Mouse (Mus musculus): ENCODE results near the gene Armc10.
A peak's percentile ranks its signal among the peaks of the same experiment; 100 is the strongest.
"Not testable (repeated sequence)": the region's sequence is repeated elsewhere in the genome, so short reads cannot be mapped to it uniquely, and the experiment has no call there.

The Armc10 gene

GRCm38 (mm10) chr5:21645439-21646132 lies at the start of gene Armc10, which contains the start of gene Fbxl13:
Armc10 (plus strand) TSS chr5:21645813.
Fbxl13 (minus strand) TSS chr5:21645634.
- peak; percentile 89 for DNase-seq (ENCODE audit: low spot score)

GRCm38 (mm10) chr5:21599536-21599935 lies 46.1 kb upstream of the Armc10 start:
- not testable (repeated sequence) for DNase-seq (ENCODE audit: low spot score)

- DNase-seq (ENCODE audit: low spot score): no peak
Measured at GRCm38 (mm10) chr5:21599961-21600360, 45.7 kb upstream of the Armc10 start.

GRCm38 (mm10) chr5:21605936-21606335 lies 39.7 kb upstream of the Armc10 start:
- DNase-seq (ENCODE audit: low spot score): no peak

GRCm38 (mm10) chr5:21608311-21609304 lies 37.0 kb upstream of the Armc10 start:
- peak; percentile 23 for DNase-seq (ENCODE audit: low spot score)

- no peak for DNase-seq (ENCODE audit: low spot score)
Measured at GRCm38 (mm10) chr5:21610996-21611395, 34.6 kb upstream of the Armc10 start.

GRCm38 (mm10) chr5:21614299-21614698 lies 31.3 kb upstream of the Armc10 start:
- DNase-seq (ENCODE audit: low spot score): not testable (repeated sequence)

- DNase-seq (ENCODE audit: low spot score): no peak
Measured at GRCm38 (mm10) chr5:21616450-21617009, 29.1 kb upstream of the Armc10 start.

GRCm38 (mm10) chr5:21625916-21626315 lies 19.7 kb upstream of the Armc10 start:
- no peak for DNase-seq (ENCODE audit: low spot score)

GRCm38 (mm10) chr5:21640961-21641360 lies 4.7 kb upstream of the Armc10 start:
- peak; percentile 60 for DNase-seq (ENCODE audit: low spot score)

GRCm38 (mm10) chr5:21643606-21644005 lies 2.0 kb upstream of the Armc10 start:
- no peak for DNase-seq (ENCODE audit: low spot score)

- no peak for DNase-seq (ENCODE audit: low spot score)
Measured at GRCm38 (mm10) chr5:21644891-21645438, 648 bp upstream of the Armc10 start.

- no peak for DNase-seq (ENCODE audit: low spot score)
Measured at GRCm38 (mm10) chr5:21646133-21646491, 499 bp downstream of the Armc10 start.

- no peak for DNase-seq (ENCODE audit: low spot score)
Measured at GRCm38 (mm10) chr5:21650736-21651135, 5.1 kb downstream of the Armc10 start.

- DNase-seq (ENCODE audit: low spot score): no peak
Measured at GRCm38 (mm10) chr5:21651885-21652612, 6.4 kb downstream of the Armc10 start.

GRCm38 (mm10) chr5:21656912-21657311 lies 11.3 kb downstream of the Armc10 start:
- DNase-seq (ENCODE audit: low spot score): no peak

- no peak for DNase-seq (ENCODE audit: low spot score)
Measured at GRCm38 (mm10) chr5:21658038-21658437, 12.4 kb downstream of the Armc10 start.

GRCm38 (mm10) chr5:21658623-21659395 lies 13.2 kb downstream of the Armc10 start:
- peak; percentile 82 for DNase-seq (ENCODE audit: low spot score)

GRCm38 (mm10) chr5:21660850-21661249 lies 15.2 kb downstream of the Armc10 start:
- DNase-seq (ENCODE audit: low spot score): peak; percentile 50

- DNase-seq (ENCODE audit: low spot score): no peak
Measured at GRCm38 (mm10) chr5:21663081-21663480, 17.5 kb downstream of the Armc10 start.
